Mouse (Mus musculus) c-Kit-negative CD71-positive TER-119-positive erythroid progenitor cells, embryonic 14.5 days (primary cell): ENCODE results near the gene Nme6.

Experiments used
- DNase-seq: peaks from one replicate; pipeline ENCODE4 v3.0.0-alpha.2; 2013; ENCODE audit warnings: low read depth, low spot score

Gene Nme6

DNA sequence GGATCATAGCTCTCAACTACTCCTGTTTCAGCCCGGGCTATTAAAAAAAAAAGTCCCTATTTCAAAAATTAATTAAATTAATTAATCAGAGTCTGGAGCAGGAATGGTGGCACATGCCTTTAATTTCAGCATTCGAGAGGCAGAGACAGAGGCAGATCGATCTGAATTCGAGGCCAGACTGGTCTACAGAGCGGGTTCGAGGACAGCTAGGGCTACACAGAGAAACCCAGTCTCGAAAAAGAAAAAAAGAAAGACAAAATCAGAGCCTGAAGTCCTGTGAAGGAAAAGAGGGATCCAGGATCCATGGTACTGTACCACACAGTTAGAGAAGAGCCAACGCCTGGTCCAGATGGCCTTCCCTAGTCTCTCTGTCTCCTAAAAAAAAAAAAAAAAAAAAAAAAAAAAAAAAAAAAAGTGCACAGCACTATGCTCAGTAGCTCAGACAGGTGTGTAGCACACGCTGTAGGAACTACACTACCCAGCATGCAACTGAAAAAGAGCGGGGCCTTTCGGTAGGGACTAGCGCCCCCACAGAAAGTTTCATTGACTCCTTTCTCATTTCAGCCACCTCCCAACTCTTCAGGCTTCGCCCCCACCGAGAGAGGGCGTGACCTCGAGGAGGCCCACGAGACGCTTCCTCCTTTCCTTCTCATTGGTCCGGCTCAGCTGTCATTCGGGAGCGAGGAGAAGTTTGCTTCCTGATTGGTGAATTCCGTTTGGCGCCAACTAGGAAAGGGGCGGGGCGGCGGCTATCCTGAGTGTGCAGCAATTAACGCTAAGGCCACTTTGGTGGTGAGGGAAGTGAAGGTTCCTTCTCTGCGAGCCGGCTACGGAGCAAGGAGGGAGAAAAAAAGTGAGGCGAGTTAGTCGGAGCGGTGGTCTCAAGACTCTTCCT lies 42.5 kb downstream of the Nme6 start, which contains the start of gene Cdc25a:
Gene Cdc25a (plus strand): TSS at position 783 of the 895 bp plus-strand sequence.
- peak; percentile 98 for DNase-seq

- peak; percentile 28 for DNase-seq
Observed at GRCm38 (mm10) chr9:109875695-109876601, 43.4 kb downstream of the Nme6 start.

- DNase-seq = no peak
Observed at GRCm38 (mm10) chr9:109876756-109877155, 44.2 kb downstream of the Nme6 start.

GRCm38 (mm10) chr9:109877666-109878065 lies 45.1 kb downstream of the Nme6 start:
- no peak for DNase-seq

GRCm38 (mm10) chr9:109879305-109879704 lies 46.8 kb downstream of the Nme6 start:
- no peak for DNase-seq

DNA sequence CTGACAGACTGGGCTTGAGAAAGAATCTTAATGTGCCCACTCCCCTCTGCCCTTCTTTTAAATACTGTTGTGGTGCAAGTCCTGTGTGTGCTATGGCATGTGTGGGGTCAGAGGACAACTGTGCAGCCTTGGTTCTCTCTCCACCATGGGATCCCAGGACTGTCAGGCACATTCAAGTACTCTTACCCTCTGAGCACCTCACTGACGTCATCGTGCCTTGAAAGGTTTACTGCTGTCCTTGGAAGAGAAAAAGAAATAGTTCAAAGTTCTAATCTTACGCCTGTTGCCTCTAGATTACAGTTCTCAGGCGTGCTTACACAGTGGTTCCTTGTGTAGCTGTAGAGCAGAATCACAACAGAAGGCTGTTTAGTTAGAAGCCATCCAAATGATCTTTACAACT lies 53.7 kb downstream of the Nme6 start:
- no peak for DNase-seq

GRCm38 (mm10) chr9:109887321-109887720 lies 54.8 kb downstream of the Nme6 start:
- DNase-seq = no peak

- no peak for DNase-seq
Observed at GRCm38 (mm10) chr9:109891501-109891900, 59.0 kb downstream of the Nme6 start.
